Mouse (Mus musculus) layer of hippocampus, postnatal 36 days (tissue): ENCODE measurements around the gene Clk2. TPM values are rescaled to one million over a fixed set of nuclear protein-coding genes. Genes with fewer than 3 reads are reported as not detected.

Experiments
- DNase-seq, 2 experiments: peaks; one replicate each; pipeline ENCODE4 v3.0.0; 2022
- total RNA-seq, 2 experiments: library from RNA; stranded (reverse); gene quantifications; 2 replicates each; pipeline ENCODE4 v1.2.3; 2021

Clk2 gene
- total RNA-seq, 2 experiments from 2014 or later, result 52.0 to 53.4 TPM

GRCm38 (mm10) chr3:89225918-89226317 lies 61.3 kb downstream of the Clk2 start:
- DNase-seq, result no peak

DNA sequence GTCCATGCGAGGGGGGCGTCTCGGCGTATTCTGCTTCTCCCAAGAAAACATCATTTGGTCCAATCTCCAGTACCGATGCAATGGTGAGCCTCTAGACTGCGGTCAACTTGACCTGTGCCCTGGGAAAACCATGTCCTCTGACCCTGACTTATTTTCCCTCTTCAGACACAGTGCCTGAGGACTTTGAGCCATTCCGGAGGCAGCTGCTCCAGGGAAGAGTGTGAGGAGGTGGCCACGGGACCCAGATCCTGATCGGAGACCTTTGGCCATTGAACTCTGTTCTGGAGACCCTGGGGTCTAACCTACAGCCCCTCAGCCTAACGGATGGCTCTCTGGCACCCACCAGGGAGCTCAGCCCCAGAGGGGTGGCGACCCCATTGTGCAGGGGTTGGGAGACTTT lies 61.8 kb downstream of the Clk2 start:
- DNase-seq, result no peak

Other genes starting within 250 kb of the Clk2 start
- 10 to 100 TPM; 83.5 to 90.8 TPM for gene Ash1l, start 214.2 kb upstream of the Clk2 start, total RNA-seq
- gene Dap3, start 213.6 kb upstream of the Clk2 start, total RNA-seq, result 100 to 1,000 TPM; 112 to 118 TPM
- gene Rusc1, start 71.5 kb upstream of the Clk2 start, total RNA-seq, result 100 to 1,000 TPM; 129 to 137 TPM
- gene Gm43738, start 63.7 kb upstream of the Clk2 start, total RNA-seq, result not detected
- gene Fdps, start 62.8 kb upstream of the Clk2 start, total RNA-seq, result 10 to 100 TPM; 78.8 to 80.0 TPM
- gene Pklr, start 28.7 kb upstream of the Clk2 start, total RNA-seq, result not detected
- 10 to 100 TPM; 11.8 to 12.1 TPM for gene Hcn3, start 4.6 kb upstream of the Clk2 start, total RNA-seq
- 10 to 100 TPM; 66.8 to 71.9 TPM for gene Scamp3, start 12.7 kb downstream of the Clk2 start, total RNA-seq
- gene Fam189b, start 18.3 kb downstream of the Clk2 start, total RNA-seq, result 10 to 100 TPM; 57.8 to 71.0 TPM
- gene Gba, start 38.1 kb downstream of the Clk2 start, total RNA-seq, result 10 to 100 TPM; 57.0 to 61.9 TPM
- gene Thbs3, start 50.4 kb downstream of the Clk2 start, total RNA-seq, result 10 to 100 TPM; 37.7 to 38.1 TPM
- 10 to 100 TPM; 89.5 to 93.8 TPM for gene Mtx1, start 62.3 kb downstream of the Clk2 start, total RNA-seq
- 1 to 10 TPM in 1 of 2 experiments, under 1 TPM in 1; 0.61 to 1.0 TPM for gene Muc1, start 64.3 kb downstream of the Clk2 start, total RNA-seq
- gene Krtcap2, start 81.2 kb downstream of the Clk2 start, total RNA-seq, result 10 to 100 TPM; 71.4 to 86.2 TPM
- 10 to 100 TPM; 86.7 to 93.7 TPM for gene Trim46, start 81.5 kb downstream of the Clk2 start, total RNA-seq
- gene Dpm3, start 94.6 kb downstream of the Clk2 start, total RNA-seq, result 10 to 100 TPM; 50.4 to 65.2 TPM
- 10 to 100 TPM; 44.0 to 47.1 TPM for gene Slc50a1, start 105.8 kb downstream of the Clk2 start, total RNA-seq
- gene Efna1, start 116.3 kb downstream of the Clk2 start, total RNA-seq, result 1 to 10 TPM; 8.8 to 9.9 TPM
- 10 to 100 TPM; 67.0 to 69.9 TPM for gene Efna3, start 158.2 kb downstream of the Clk2 start, total RNA-seq
- under 1 TPM; 0.56 to 0.62 TPM for gene Efna4, start 173.2 kb downstream of the Clk2 start, total RNA-seq
- 100 to 1,000 TPM; 108 to 123 TPM for gene Adam15, start 185.2 kb downstream of the Clk2 start, total RNA-seq
- under 1 TPM in 1 of 2 experiments, not detected in 1; 0.43 TPM for gene Dcst2, start 197.2 kb downstream of the Clk2 start, total RNA-seq
- not detected for gene Dcst1, start 200.5 kb downstream of the Clk2 start, total RNA-seq
- 10 to 100 TPM; 15.1 to 16.1 TPM for gene Zbtb7b, start 230.0 kb downstream of the Clk2 start, total RNA-seq
- gene Lenep, start 238.0 kb downstream of the Clk2 start, total RNA-seq, result 1 to 10 TPM; 4.6 to 6.3 TPM
- gene Flad1, start 247.1 kb downstream of the Clk2 start, total RNA-seq, result 10 to 100 TPM; 35.8 to 39.2 TPM